Mouse (Mus musculus) kidney, postnatal 0 days (tissue): ENCODE measurements at regions not wholly inside any gene's neighbourhood (a gene's known extent, or its start where the extent isn't known, plus 50 kb on each side); places are given as distances from the start of the nearest gene placed in this dataset.
A peak's percentile ranks its signal among the peaks of the same experiment; 100 is the strongest.
"Not testable (repeated sequence)": the region's sequence is repeated elsewhere in the genome, so short reads cannot be mapped to it uniquely, and the experiment has no call there.

ENCODE experiments used
- ATAC-seq: fragments of 200-750 bp; cut with Nextera tagmentation; replicated peaks from 2 replicates; pipeline ENCODE4 v1.8.0; 2017; ENCODE audit warnings: low read depth, moderate number of reproducible peaks, moderate TSS enrichment, moderate library complexity; ENCODE audit not compliant: low FRiP score
- DNase-seq: peaks from one replicate; pipeline ENCODE4 v3.0.0-alpha.2; 2016; ENCODE audit warnings: low spot score
- H3K27ac ChIP-seq: fragments of 300-500 bp; sonication (generic); 2 replicates; pipeline ENCODE4 v1.5.1; 2014; ENCODE audit warnings: mild to moderate bottlenecking
- H3K27me3 ChIP-seq: fragments of 300-500 bp; sonication (generic); 2 replicates; pipeline ENCODE4 v1.6.1; 2014; ENCODE audit warnings: low read length, mixed read lengths; ENCODE audit not compliant: insufficient read depth
- H3K36me3 ChIP-seq: fragments of 300-500 bp; sonication (generic); 2 replicates; pipeline ENCODE4 v1.6.1; 2014; ENCODE audit warnings: low read length, mixed read lengths; ENCODE audit not compliant: insufficient read depth
- H3K4me1 ChIP-seq: fragments of 300-500 bp; sonication (generic); replicated peaks from 2 replicates; pipeline ENCODE4 v1.6.1; 2014; ENCODE audit warnings: antibody characterized with exemption, low read length, mixed read lengths; ENCODE audit not compliant: insufficient read depth
- H3K4me2 ChIP-seq: fragments of 300-500 bp; sonication (generic); 2 replicates; pipeline ENCODE4 v1.6.1; 2014; ENCODE audit warnings: mild to moderate bottlenecking, low read length, moderate library complexity, mixed read lengths
- H3K4me3 ChIP-seq: fragments of 300-500 bp; sonication (generic); replicated peaks from 2 replicates; pipeline ENCODE4 v1.5.1; 2014; ENCODE audit warnings: low read depth, low read length
- H3K9ac ChIP-seq: fragments of 300-500 bp; sonication (generic); 2 replicates; pipeline ENCODE4 v1.6.1; 2014; ENCODE audit warnings: low read depth, low read length
- H3K9me3 ChIP-seq: fragments of 300-500 bp; sonication (generic); replicated peaks from 2 replicates; pipeline ENCODE4 v1.6.1; 2016; ENCODE audit warnings: low read length, inconsistent platforms, mixed read lengths
- CTCF ChIP-seq: IDR thresholded peaks from 2 replicates; pipeline ENCODE4 v1.5.1; 2016; ENCODE audit warnings: antibody characterized with exemption, low read depth, mild to moderate bottlenecking, moderate library complexity
- WGBS: fragments of 180-500 bp; shearing (Covaris S2); extraction: QIAGEN DNeasy Blood & Tissue Kit; methylation state at CpG from one replicate; pipeline ENCODE4 v1.1.7; 2014; 5-methylcytosine and 5-hydroxymethylcytosine counted together

- 84% methylated on average over 9 of the region's 9 CpGs for WGBS
- Histone ChIP-seq H3K9ac (no peak overlapping the region), H3K4me1 (no peaks in the 10 kb centered on the region), H3K36me3 (no peaks in the 10 kb centered on the region), H3K27me3 (no peaks in the 10 kb centered on the region), H3K4me3 (no peak overlapping the region), H3K4me2 (no peak overlapping the region), H3K9me3 (no peaks in the 10 kb centered on the region), H3K27ac (no peak overlapping the region)
- no peak for DNase-seq
- ATAC-seq = no peak
- TF ChIP-seq CTCF = no peak
Measured at GRCm38 (mm10) chr2:179158881-179159280, 283.4 kb upstream of the Cdh4 start.

- H3K27me3 ChIP-seq = no peaks in the 10 kb centered on the region
- no peak for TF ChIP-seq CTCF
- whole genome bisulfite sequencing = 89% methylated on average over 5 of the region's 5 CpGs
- no peak for ATAC-seq
- no peak for DNase-seq
- no peaks in the 10 kb centered on the region for H3K36me3 ChIP-seq
- no peak overlapping the region for H3K9ac ChIP-seq
- H3K4me3 ChIP-seq = no peak overlapping the region
- no peak overlapping the region for H3K27ac ChIP-seq
- H3K4me1 ChIP-seq = no peaks in the 10 kb centered on the region
- no peaks in the 10 kb centered on the region for H3K9me3 ChIP-seq
- no peak overlapping the region for H3K4me2 ChIP-seq
Measured at GRCm38 (mm10) chr2:179163116-179163515, 279.1 kb upstream of the Cdh4 start.

- 76% methylated on average over 6 of the region's 6 CpGs for WGBS
- H3K9ac ChIP-seq = no peak overlapping the region
- H3K4me1 ChIP-seq = no peaks in the 10 kb centered on the region
- DNase-seq = no peak
- H3K4me3 ChIP-seq = no peak overlapping the region
- no peak for ATAC-seq
- no peak for TF ChIP-seq CTCF
- no peaks in the 10 kb centered on the region for H3K36me3 ChIP-seq
- H3K4me2 ChIP-seq = no peak overlapping the region
- H3K9me3 ChIP-seq = no peaks in the 10 kb centered on the region
- no peak overlapping the region for H3K27ac ChIP-seq
- no peaks in the 10 kb centered on the region for H3K27me3 ChIP-seq
Measured at GRCm38 (mm10) chr2:179170157-179170556, 272.1 kb upstream of the Cdh4 start.

- Histone ChIP-seq H3K4me2 (no peak overlapping the region), H3K9me3 (no peaks in the 10 kb centered on the region), H3K4me1 (no peaks in the 10 kb centered on the region), H3K4me3 (no peak overlapping the region), H3K27me3 (no peaks in the 10 kb centered on the region), H3K36me3 (no peaks in the 10 kb centered on the region), H3K27ac (no peak overlapping the region), H3K9ac (no peak overlapping the region)
- 39% methylated on average over 3 of the region's 3 CpGs for WGBS
- DNase-seq (no peak), ATAC-seq (no peak; the same call in 1 of the 2 replicates)
- no peak for TF ChIP-seq CTCF
Measured at GRCm38 (mm10) chr2:179170608-179171007, 271.6 kb upstream of the Cdh4 start.

GRCm38 (mm10) chr2:179176835-179177530, 265.2 kb upstream of the Cdh4 start:
- H3K9me3 ChIP-seq, H3K27me3 ChIP-seq, H3K27ac ChIP-seq, H3K4me3 ChIP-seq, H3K9ac ChIP-seq, H3K36me3 ChIP-seq, H3K4me1 ChIP-seq: not testable (repeated sequence)
- 3% methylated on average over 27 of the region's 35 CpGs for WGBS
- ATAC-seq (0 out of 2 replicates have a peak, but pooled peaks have one; percentile 59), DNase-seq (peak; percentile 31)
- H3K4me2 ChIP-seq = peak overlapping the region; percentile 42

- TF ChIP-seq CTCF = no peak
- no peaks in the 10 kb centered on the region for H3K27me3 ChIP-seq
- H3K4me3 ChIP-seq = no peak overlapping the region
- no peak overlapping the region for H3K9ac ChIP-seq
- no peaks in the 10 kb centered on the region for H3K9me3 ChIP-seq
- DNase-seq = no peak
- ATAC-seq = no peak
- H3K27ac ChIP-seq = no peak overlapping the region
- H3K36me3 ChIP-seq = no peaks in the 10 kb centered on the region
- H3K4me1 ChIP-seq = no peaks in the 10 kb centered on the region
- WGBS = 44% methylated on average over 3 of the region's 3 CpGs
- no peak overlapping the region for H3K4me2 ChIP-seq
Measured at GRCm38 (mm10) chr2:179181366-179181765, 260.9 kb upstream of the Cdh4 start.

GRCm38 (mm10) chr2:179182123-179182522, 260.1 kb upstream of the Cdh4 start:
- Histone ChIP-seq H3K27ac (no peak overlapping the region), H3K4me3 (no peak overlapping the region), H3K27me3 (no peaks in the 10 kb centered on the region), H3K9ac (no peak overlapping the region), H3K9me3 (no peaks in the 10 kb centered on the region), H3K4me1 (no peaks in the 10 kb centered on the region), H3K36me3 (no peaks in the 10 kb centered on the region), H3K4me2 (no peak overlapping the region)
- no peak for TF ChIP-seq CTCF
- no peak for ATAC-seq
- no peak for DNase-seq
- WGBS = 91% methylated on average over 4 of the region's 4 CpGs
